Mouse (Mus musculus): ENCODE data around the gene Spem1. TPM values are rescaled to one million over a fixed set of nuclear protein-coding genes. Genes with fewer than 3 reads are reported as not detected.

Spem1 gene
- polyA plus RNA-seq (2012; rRNA removed) = not detected in 2 replicates

DNA sequence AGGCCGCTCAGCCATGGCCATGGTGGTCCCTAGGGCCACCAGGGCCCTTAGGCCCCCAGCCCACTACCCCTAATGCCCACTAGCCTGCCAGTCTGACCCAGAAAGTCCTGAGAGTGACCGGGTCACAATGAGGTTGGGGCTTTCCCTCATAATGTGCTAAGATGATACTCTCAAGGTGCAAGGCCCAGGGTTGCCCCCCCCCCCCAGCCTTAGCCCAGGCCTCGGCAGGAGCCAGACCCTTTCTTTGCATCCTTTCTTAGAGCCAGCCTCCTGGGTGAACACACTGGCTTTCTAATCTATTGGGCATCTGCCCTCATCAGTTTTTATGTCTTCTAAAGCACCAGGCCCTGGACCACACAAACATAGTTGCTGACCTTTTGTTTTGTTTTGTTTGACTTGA is at the start of gene Spem1:
Spem1 (minus strand) TSS at position 101 of the 400 bp plus-strand sequence.

DNA sequence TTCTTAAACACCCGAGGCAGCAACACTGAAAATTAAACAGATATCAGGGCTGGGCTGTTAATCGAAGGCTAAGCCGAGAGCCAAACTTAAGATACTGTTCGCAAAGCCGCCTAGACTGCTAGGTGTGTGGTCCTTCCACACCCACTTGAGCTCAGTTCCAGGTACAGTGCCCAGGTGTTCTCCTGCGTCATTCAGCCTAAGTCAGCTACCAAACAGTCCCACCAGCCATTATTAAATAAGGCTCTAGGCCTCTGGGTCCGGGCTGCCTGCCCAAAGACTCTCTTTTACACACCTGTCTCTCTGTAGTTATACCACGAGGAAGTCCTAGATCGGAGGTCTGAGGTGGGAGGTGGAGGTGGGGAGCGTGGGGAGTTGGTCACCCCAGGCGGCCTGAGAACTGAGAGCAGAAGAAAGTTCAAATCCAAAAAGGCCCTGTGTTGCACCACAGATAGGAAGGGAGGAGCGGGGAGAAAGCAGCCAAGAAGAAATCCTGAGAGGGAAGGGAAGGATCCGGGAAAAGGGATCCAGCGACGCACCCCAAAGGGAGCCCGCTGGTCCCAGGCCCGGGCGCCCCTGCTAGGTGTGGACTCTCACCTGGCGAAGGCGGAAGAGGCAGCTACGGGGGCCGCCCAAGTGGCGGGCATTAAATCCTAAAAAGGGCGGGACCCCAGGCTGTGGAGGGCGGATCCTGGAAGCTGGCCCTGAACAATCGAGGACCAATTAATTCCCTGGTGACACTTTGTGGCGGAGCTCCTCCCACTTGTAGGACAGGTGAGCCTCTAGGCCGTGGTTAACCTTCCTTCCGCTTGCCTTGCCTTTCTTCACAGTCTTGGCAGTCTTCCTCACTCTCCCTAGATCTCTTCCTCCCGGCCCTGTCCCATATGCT is 36.4 kb upstream of the Spem1 start, which contains the start of gene Tnk1:
Tnk1 (minus strand) TSS at position 618 of the 886 bp plus-strand sequence.

DNA sequence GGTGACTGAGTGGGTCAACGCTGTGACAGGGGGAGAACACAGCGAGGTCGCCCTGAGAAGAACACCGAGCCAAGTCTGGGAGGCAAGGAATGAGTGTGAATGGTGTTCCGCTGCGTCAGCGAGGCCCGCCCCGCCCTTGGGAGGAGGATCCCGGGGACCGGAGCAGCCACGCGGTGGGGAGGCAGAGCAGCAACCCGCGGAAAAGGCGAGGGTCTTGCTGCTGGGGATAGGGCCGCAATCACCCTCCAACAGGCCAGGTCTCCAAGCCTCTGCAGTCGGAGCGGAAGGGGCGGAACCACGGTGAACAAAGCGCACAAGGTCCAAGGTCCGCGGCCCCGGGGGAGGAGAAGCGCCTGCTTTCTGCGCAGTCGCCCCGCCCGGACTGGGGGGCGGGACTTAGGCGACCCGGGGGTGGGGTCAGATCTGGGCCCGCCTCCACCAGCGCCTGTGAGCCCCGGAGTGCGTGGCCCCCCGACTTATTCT is 24.3 kb upstream of the Spem1 start, which contains the start of gene Plscr3:
Plscr3 (plus strand) TSS at position 179 of the 483 bp plus-strand sequence.

DNA sequence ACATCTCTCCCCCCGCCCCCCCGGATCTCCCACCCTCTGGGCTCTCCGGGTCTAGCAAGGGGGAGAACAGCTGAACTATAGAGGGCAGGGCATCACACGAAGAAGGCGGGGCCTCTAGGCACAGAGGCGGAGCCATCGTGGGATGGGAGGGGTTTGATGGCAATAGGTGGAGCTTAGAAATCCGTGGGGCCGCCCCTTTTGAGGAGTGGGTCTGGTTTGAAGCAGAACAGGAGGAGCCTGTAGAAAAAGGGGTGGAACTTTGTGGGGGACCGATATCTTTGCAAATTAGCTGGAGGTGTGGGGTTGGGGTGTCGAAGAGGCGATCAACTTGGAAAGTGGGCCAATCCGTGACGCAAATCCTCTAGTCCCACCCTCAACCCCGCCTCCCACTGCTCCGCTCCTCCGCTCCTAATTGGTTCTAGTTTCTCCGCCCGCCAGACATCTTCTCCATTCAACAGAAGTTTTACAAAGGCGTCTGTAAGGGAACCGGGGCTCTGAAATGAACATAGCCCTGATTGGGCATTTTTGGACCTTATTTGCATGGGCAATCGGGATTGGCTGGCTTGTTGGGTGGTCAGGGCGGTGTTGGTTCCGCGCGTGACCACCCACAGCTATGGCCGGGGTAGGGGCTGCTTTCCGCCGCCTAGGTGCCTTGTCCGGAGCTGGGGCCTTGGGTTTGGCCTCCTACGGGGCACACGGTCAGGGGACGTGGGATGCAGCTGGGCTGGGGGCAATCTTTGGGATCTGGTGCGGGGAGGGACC is 16.2 kb upstream of the Spem1 start, which contains the start of gene Tmem256:
Tmem256 (plus strand) TSS at position 563 of the 762 bp plus-strand sequence.

DNA sequence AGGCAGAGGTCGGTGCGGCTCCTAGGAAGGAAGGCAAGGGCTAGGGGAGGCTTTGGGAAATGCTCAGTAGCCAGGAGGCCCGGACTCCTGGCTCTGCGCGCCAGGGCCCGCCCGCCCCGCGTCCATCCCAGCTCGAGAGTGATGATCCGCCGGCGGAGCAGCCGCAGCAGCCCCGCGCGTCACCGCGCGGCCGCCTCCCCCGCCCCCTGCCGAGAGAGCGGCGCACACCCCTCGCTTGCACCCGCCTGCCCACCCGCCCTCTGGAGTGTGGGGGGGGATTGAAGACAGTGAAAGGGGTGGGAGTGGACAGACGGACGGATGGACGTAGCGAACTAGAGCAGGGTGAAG is 15.6 kb upstream of the Spem1 start, which contains the start of gene Nlgn2:
Nlgn2 (minus strand) TSS at position 181 of the 348 bp plus-strand sequence.

DNA sequence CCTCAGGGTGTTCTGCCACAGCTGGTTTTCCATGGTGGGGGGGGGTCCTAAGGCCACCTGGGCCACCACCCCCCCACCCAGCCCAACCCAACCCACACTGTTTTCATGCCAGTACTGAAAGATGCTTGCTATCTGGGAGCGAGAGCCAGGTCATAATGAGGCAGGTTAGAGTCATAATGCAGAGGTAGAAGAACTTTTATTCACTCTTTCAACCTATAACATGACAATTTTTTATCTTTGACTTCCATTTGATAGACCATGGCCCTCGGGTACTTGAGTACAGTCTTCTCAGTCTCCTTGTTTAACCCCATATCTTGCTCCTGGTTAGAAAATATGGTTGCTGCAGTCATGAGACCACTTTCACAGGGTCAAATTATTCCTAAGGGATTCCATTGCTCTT is 3.6 kb downstream of the Spem1 start, which contains the start of gene Spem2:
Spem2 (minus strand) TSS at position 101 of the 400 bp plus-strand sequence.

DNA sequence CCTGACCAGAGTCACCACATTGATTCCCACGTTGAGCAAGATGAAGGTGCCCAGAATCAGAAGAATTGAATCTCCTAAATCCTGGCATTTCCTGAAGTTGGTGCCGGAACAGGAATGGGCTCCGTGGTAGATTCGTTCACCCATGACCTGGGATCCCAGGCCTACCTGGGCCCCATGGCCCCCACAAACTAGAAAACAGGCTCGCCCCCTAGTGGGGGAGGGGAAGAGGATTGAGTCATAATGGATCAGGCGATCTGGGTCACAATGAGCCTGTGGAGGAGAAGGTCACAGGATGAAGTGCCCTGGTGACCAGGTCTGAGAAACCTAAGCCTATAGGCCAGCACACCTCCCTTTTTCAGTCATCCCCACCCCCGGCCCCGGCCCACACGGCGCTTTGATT is 6.8 kb downstream of the Spem1 start, which contains the start of gene Gm39566:
Gm39566 (minus strand) TSS at position 144 of the 400 bp plus-strand sequence.

DNA sequence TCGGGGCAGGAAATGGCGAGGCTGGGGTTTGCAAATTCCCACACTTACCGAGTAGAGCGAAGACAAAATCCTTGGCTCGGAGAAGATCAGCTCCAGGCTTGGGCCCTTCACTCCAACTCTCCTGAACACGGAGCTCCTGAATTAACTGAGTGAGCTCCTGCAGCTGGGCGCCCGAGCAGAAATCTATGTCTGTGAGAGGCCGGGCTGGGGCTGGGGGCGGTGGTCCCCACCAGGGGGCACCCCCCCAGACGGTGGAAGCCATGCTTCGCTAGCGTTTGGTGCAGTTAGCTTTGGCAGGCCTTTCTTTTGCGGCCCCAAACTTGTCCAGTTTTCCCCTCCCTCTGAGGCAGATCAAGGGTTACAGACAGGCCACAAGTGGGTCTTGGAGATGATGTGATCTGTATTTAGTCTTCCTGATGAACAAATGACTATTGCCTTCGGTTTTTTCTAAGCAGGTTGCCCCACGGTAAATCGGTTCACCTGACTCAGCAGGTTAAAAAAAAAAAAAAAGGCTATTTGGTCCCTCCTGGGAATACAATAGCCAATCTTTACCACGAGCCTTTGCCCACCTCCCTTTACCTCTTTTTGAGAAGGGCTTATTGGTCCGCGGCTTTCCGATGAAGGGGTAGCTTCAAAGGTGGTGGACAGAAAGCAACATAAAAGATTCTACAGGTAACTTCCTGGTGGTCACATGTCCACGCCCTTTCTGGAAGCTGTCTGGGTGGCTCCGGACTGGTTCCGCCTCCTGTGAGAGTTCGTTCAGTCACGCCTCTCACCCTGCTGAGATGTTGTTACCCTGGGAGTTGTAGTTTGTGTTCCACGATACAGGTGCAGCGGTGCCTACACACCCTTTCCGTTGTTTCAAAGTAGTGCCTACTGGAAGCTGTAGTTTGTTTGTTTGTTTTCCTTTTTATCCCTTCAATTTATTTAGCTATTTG is 16.7 kb downstream of the Spem1 start, which contains the start of gene Tmem102:
Tmem102 (minus strand) TSS at position 653 of the 938 bp plus-strand sequence.

DNA sequence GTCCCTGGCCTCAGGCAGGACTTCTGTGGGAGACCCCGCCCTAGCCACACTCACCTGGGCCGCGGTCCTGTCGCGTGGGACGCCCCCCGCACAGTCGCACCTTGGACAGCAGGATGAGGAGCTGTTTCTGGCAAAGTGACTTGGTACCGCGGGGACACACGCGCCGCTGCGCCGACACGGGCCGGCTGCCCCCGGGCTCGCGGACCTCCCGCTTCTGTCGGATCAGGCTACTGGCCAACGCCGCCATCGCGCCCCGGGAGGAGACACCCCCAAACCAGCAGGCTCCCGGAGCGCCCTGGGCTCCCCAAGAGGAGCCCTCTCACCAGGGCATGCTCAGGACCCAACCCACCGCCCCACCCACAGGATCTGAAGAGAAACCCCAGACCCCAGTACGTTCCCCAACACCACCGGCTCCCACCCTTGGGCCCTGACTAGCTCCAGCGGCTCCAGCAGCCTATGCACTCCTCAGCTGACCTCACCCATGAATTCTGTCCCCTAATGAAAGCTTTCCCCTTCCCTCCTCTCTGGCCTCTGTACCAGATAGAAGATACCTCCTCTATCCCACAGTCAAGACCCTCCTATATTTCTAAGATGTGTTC is 20.5 kb downstream of the Spem1 start, which contains the start of gene Fgf11:
Fgf11 (minus strand) TSS at position 479 of the 599 bp plus-strand sequence.

DNA sequence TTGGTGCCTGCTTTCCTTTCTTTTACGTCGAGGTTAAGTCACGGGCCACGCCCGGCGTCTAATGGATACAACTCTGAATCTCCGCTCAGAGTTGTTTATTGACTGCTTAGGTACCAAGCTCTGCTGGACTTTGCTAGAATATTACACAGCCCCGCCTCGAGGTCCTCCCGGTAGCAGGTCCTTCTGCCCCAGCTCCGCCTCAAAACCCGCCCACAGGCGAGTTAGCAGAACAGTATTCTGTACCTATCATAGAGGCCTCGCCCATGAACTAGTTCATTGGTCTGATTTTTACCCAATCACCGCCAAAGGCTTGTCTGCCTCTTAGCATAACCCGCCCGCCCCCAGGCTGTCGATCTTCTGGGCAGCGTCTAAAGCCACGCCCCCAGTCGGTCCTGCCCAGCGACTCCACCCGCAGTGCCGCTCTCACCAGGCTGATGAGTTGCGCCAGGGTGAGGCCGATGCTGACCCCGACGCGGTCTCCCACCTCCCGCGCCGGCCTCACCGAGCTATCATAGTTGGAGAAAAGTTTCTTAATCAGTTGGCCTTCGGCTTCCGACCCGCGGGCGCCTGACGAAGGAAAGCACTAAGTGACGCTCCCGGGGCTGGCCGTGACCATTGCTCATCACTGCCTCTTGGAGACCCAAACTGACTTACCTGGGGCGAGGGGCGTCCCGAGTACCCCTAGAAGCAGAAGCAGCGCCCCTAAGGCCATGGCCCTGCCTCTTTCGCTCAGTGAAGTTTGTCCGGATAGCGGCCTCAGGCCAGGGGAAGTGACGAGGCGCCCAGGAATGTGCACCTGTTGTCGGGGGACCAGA is 26.6 kb downstream of the Spem1 start, which contains the start of gene Chrnb1:
Chrnb1 (minus strand) TSS at position 776 of the 815 bp plus-strand sequence.

Other genes with a start within 250 kb of the Spem1 start
- 8.8 and 10.8 TPM in 2 replicates for gene Wrap53, start 241.9 kb downstream of the Spem1 start, polyA plus RNA-seq (2012; rRNA removed)
- gene Trp53, start 241.8 kb downstream of the Spem1 start, polyA plus RNA-seq (2012; rRNA removed) = 61.5 and 74.1 TPM in 2 replicates
- 17.8 and 21.7 TPM in 2 replicates for gene Atp1b2, start 216.2 kb downstream of the Spem1 start, polyA plus RNA-seq (2012; rRNA removed)
- 19.1 and 24.0 TPM in 2 replicates for gene Shbg, start 204.3 kb downstream of the Spem1 start, polyA plus RNA-seq (2012; rRNA removed)
- 5.7 and 7.0 TPM in 2 replicates for gene Sat2, start 200.2 kb downstream of the Spem1 start, polyA plus RNA-seq (2012; rRNA removed)
- 21.3 and 22.6 TPM in 2 replicates for gene Fxr2, start 189.2 kb downstream of the Spem1 start, polyA plus RNA-seq (2012; rRNA removed)
- 0.02 and 0.09 TPM in 2 replicates for gene Sox15, start 166.9 kb downstream of the Spem1 start, polyA plus RNA-seq (2012; rRNA removed)
- gene Mpdu1, start 159.5 kb downstream of the Spem1 start, polyA plus RNA-seq (2012; rRNA removed) = 34.7 and 42.4 TPM in 2 replicates
- 7.8 and 10.5 TPM in 2 replicates for gene Cd68, start 156.0 kb downstream of the Spem1 start, polyA plus RNA-seq (2012; rRNA removed)
- 445 and 498 TPM in 2 replicates for gene Eif4a1, start 149.8 kb downstream of the Spem1 start, polyA plus RNA-seq (2012; rRNA removed)
- 46.2 and 57.7 TPM in 2 replicates for gene Senp3, start 140.1 kb downstream of the Spem1 start, polyA plus RNA-seq (2012; rRNA removed)
- gene Tnfsf13, start 136.4 kb downstream of the Spem1 start, polyA plus RNA-seq (2012; rRNA removed) = 0.29 and 0.31 TPM in 2 replicates
- 3.4 and 3.8 TPM in 2 replicates for gene Tnfsf12, start 126.3 kb downstream of the Spem1 start, polyA plus RNA-seq (2012; rRNA removed)
- gene Tnfsfm13, start 126.1 kb downstream of the Spem1 start, polyA plus RNA-seq (2012; rRNA removed) = 0.77 and 0.86 TPM in 2 replicates
- 12.7 and 15.6 TPM in 2 replicates for gene Polr2a, start 63.5 kb downstream of the Spem1 start, polyA plus RNA-seq (2012; rRNA removed)
- 0.03 TPM in 1 of 2 replicates, not detected in the other for gene Slc35g3, start 60.2 kb downstream of the Spem1 start, polyA plus RNA-seq (2012; rRNA removed)
- 1.2 and 1.5 TPM in 2 replicates for gene Zbtb4, start 56.3 kb downstream of the Spem1 start, polyA plus RNA-seq (2012; rRNA removed)
- 0.69 and 1.5 TPM in 2 replicates for gene Chrnb1, start 26.2 kb downstream of the Spem1 start, polyA plus RNA-seq (2012; rRNA removed)
- 0.40 and 0.51 TPM in 2 replicates for gene Fgf11, start 20.3 kb downstream of the Spem1 start, polyA plus RNA-seq (2012; rRNA removed)
- gene Tmem102, start 16.6 kb downstream of the Spem1 start, polyA plus RNA-seq (2012; rRNA removed) = 0.24 and 0.25 TPM in 2 replicates
- gene Gm39566, start 6.9 kb downstream of the Spem1 start, polyA plus RNA-seq (2012; rRNA removed) = not detected in 2 replicates
- gene Spem2, start 3.7 kb downstream of the Spem1 start, polyA plus RNA-seq (2012; rRNA removed) = not detected in 2 replicates
- 2.1 and 2.2 TPM in 2 replicates for gene Nlgn2, start 15.6 kb upstream of the Spem1 start, polyA plus RNA-seq (2012; rRNA removed)
- gene Tmem256, start 16.3 kb upstream of the Spem1 start, polyA plus RNA-seq (2012; rRNA removed) = 155 and 183 TPM in 2 replicates
- gene Plscr3, start 24.2 kb upstream of the Spem1 start, polyA plus RNA-seq (2012; rRNA removed) = 16.2 and 19.8 TPM in 2 replicates
- gene Tnk1, start 36.5 kb upstream of the Spem1 start, polyA plus RNA-seq (2012; rRNA removed) = 1.2 and 1.3 TPM in 2 replicates
- not detected in 2 replicates for gene Tmem95, start 55.8 kb upstream of the Spem1 start, polyA plus RNA-seq (2012; rRNA removed)
- gene Kctd11, start 59.2 kb upstream of the Spem1 start, polyA plus RNA-seq (2012; rRNA removed) = 0.76 and 0.89 TPM in 2 replicates
- 2.7 and 3.3 TPM in 2 replicates for gene Acap1, start 73.4 kb upstream of the Spem1 start, polyA plus RNA-seq (2012; rRNA removed)
- gene 2810408A11Rik, start 78.8 kb upstream of the Spem1 start, polyA plus RNA-seq (2012; rRNA removed) = 0.40 and 0.53 TPM in 2 replicates
- 16.6 and 20.3 TPM in 2 replicates for gene Neurl4, start 78.9 kb upstream of the Spem1 start, polyA plus RNA-seq (2012; rRNA removed)
- gene Gps2, start 91.7 kb upstream of the Spem1 start, polyA plus RNA-seq (2012; rRNA removed) = 75.3 and 87.1 TPM in 2 replicates
- 866 and 1,005 TPM in 2 replicates for gene Eif5a, start 99.8 kb upstream of the Spem1 start, polyA plus RNA-seq (2012; rRNA removed)
- 0.15 and 0.21 TPM in 2 replicates for gene Ybx2, start 113.6 kb upstream of the Spem1 start, polyA plus RNA-seq (2012; rRNA removed)
- 13.7 and 15.5 TPM in 2 replicates for gene Slc2a4, start 126.0 kb upstream of the Spem1 start, polyA plus RNA-seq (2012; rRNA removed)
- gene Cldn7, start 142.6 kb upstream of the Spem1 start, polyA plus RNA-seq (2012; rRNA removed) = 1.4 and 2.3 TPM in 2 replicates
- gene Ctdnep1, start 159.0 kb upstream of the Spem1 start, polyA plus RNA-seq (2012; rRNA removed) = 30.6 and 33.9 TPM in 2 replicates
- gene Elp5, start 160.3 kb upstream of the Spem1 start, polyA plus RNA-seq (2012; rRNA removed) = 41.7 and 49.0 TPM in 2 replicates
- 131 and 138 TPM in 2 replicates for gene Gabarap, start 169.0 kb upstream of the Spem1 start, polyA plus RNA-seq (2012; rRNA removed)
- 16.3 and 17.2 TPM in 2 replicates for gene Phf23, start 173.6 kb upstream of the Spem1 start, polyA plus RNA-seq (2012; rRNA removed)
- gene Dvl2, start 178.4 kb upstream of the Spem1 start, polyA plus RNA-seq (2012; rRNA removed) = 3.2 and 4.6 TPM in 2 replicates
- 38.0 and 43.1 TPM in 2 replicates for gene Acadvl, start 193.2 kb upstream of the Spem1 start, polyA plus RNA-seq (2012; rRNA removed)
- gene Dlg4, start 194.8 kb upstream of the Spem1 start, polyA plus RNA-seq (2012; rRNA removed) = 2.0 TPM in 2 replicates
- 1.9 and 2.0 TPM in 2 replicates for gene Asgr1, start 231.9 kb upstream of the Spem1 start, polyA plus RNA-seq (2012; rRNA removed)